Mouse (Mus musculus) cerebellum, adult 9-11 months (tissue): ENCODE data around the gene Gnat2.

Source experiments
- DNase-seq: peaks from one replicate; pipeline ENCODE4 v3.0.0; 2022

Gnat2 gene

DNA sequence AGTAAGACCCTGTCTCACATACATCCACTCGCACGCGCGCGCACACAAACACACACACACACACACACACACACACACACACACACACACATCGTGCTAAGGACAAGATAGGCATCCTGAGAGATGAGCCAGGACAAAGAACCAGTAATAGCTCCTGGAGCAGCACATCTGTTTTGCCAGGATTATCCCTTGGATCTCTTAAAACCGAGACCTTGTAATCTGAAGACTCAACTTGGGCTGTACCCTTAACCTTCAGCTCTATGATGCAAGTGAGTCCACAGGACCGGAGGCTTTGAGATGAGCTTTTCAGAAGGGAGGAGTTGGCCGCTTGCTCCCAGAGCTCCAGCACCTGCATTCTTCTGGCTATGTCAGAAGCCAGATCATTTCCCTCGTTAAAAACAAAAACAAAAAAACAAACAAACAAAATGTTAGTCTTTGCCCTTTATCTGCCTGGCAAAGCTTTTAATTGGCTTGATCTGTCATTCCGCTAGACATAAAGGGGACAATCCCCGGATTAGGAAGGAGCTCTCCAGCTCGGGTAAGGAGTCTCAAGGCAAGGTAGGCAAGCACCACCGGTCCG, at the start of gene Gnat2:
Gnat2 (plus strand) TSS at position 254 of the 580 bp plus-strand sequence.
- no peak for DNase-seq

DNA sequence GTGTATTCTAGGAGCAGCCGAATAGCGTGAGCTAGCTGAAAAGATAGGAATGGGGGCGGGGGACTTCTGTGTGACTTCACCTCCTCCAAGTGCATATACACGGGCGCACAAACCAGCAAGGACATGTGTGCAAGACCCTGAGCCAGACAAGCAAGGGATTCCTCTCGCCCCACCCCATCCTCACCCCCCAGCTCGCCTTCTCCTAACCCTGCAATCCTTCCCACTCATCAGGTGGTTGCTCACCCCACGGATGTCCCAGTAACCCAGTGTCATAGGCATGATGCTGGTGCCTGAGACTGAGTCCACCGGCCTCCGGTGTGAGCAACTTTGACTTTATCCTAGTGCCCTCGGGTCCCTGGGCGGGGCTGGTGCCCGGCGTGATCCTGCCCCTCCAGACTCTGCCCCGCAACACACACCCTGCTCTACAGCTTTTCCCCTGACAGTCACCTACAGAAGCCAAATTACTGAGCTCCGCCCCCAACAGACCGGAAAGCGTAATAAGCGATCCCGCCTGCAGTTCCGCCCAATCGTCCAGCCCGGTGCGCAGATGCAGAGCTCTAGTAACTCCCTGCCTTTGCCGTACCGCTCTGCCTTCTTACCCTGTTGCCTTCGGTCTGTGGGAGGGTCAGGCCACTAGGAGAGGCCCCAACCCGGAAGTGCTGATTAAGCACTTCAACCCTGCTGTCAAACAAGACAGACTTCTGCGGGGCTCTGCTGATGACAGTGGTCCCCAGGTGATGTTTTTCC, 48.0 kb upstream of the Gnat2 start, which contains the start of gene Gstm4:
Gstm4 (minus strand) TSS at position 501 of the 747 bp plus-strand sequence.
- DNase-seq, result peak; percentile 88

DNA sequence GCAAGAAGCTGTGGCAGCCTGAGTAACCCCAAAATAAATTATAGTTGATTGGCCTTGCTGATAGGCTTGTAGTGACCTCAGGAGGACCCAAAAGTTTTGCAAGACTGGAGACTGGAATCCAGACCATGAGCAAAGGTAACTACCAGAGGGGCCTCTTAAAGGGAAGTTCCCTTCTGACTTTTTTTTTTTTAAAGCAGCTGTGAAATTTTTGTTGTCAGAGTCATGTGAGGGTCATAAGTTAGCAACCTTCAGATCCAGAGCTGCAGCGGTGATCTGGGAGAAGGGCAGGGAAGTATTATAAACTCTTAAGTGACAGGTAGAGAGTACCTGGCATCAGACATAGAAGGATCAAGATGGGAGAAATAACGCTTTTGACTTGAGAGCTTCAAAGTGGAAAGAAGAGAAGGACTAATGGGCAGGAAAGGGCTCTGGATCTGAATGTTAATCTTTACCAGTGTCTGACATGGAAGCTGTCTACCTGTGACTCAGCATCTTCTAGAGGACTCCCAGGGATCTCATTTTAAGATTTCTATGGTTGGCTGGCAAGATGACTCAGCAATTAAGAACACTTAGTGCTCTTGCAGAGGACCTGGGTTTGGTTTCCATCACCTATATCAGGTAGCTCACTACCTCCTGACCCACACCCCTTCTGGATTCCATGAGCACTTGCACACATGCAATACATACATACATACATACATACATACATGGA, 45.5 kb upstream of the Gnat2 start:
- DNase-seq, result no peak

DNA sequence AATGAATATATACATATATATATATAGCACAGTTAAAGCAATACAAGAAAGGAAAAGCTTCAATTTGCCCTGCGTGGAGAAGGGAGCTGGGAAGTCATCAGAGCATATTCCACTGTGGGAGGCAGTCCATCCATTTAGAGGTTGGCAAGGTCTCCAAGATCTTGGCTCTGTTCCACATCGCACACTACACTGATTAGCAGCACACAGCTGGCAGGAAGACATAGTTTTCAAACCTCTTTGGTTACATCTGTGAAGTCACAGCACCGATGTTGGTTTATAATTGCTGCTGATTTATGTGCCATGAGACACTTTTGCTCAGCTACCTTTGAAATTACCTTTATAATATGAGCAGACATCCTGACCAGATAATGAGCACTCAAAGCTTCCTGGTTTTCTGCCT, 44.3 kb upstream of the Gnat2 start:
- no peak for DNase-seq

DNA sequence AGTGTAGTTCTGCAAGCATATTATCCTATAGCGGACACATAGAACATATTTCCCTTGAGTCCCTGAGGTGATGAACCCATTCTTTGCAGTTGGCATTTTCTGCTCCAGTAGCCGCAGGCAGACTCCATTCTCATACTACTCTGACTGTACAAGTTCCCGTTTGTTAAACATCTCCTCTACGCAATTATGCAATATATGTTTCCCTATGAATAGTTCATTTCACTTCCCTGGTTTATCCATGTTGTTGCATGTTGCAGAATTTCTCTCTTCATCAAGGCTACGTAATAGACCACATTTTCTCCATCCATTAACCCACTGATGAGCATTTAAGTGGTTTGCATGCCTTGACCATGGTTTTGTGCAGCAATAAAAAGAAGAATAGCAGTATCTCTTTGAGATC, 42.1 kb upstream of the Gnat2 start:
- no peak for DNase-seq

DNA sequence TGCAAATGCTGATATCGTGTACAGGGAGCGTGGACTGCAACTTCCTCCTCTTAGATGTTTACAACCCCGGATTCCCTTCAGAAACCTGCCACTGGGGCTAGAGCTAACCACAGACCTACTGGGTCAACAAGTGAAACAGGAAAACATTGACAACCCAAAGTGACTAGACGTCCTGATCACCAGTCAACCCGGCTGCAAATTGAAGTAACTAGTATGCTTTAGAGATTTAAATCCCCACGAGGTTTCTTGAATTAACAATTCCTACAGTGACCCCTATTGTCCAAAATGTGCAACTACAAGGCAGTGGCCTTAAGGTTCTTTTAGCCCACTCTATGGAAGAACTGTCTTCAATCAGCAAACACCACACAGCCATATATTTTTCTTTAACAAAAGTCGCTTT, 31.2 kb upstream of the Gnat2 start:
- no peak for DNase-seq

DNA sequence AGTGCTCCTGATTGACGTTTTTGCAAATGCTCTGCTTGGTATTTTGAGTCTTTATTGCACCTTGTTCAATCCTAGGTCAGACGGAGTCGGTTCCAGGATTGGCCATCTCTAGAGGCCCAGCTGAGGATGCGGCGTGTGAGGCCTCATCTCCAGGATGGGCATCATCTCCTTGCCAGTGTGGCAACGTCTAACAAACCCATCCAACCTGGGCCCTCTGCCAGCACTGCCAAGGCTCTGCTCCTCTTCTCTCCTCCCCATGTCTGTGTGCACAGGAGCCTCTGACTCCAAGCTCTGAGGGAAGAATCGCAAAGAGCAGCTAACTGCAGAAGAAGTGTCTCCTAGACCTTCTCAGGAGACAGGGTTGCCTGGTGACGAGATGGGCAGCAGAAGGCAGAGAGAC, 29.9 kb upstream of the Gnat2 start:
- DNase-seq, result no peak

DNA sequence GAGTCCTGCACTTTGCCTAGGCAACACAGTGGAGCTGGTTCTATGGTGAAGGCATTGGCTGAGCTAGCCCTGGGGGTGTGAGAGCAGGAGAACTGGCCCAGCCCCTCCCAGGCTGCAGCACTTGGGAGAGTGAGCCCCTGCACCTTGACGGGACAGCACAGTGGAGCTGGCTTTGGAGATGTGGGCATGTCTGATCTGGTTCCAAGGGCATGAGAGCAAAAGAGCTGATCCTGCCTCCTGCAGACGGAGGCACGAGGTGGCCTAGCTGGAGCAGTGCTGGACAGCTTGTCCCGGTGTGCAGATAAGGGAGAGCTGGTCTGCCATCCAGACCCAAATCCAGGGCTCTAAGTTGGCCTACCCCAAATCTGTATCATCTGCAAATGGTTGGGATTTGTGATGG, 27.9 kb upstream of the Gnat2 start:
- DNase-seq, result no peak

DNA sequence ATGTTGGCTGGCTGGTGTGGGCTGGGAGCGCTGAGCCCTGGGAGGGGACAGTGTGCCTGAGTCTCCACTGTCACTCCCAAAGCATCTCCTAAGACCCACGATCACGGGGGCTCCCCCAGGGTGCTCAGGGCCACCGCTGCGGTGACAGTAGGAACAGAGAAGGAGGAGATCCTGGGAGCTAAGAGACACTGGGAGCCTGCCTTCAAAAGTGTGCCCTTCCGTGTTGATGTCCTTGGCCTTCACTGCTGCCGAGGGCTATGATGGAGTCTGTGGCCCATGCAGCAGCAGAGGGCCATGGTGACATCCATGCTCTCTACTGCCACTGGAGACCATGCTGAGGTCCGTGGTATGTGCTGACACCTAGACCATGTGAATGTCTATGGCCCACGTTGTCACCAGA, 27.0 kb upstream of the Gnat2 start:
- no peak for DNase-seq

DNA sequence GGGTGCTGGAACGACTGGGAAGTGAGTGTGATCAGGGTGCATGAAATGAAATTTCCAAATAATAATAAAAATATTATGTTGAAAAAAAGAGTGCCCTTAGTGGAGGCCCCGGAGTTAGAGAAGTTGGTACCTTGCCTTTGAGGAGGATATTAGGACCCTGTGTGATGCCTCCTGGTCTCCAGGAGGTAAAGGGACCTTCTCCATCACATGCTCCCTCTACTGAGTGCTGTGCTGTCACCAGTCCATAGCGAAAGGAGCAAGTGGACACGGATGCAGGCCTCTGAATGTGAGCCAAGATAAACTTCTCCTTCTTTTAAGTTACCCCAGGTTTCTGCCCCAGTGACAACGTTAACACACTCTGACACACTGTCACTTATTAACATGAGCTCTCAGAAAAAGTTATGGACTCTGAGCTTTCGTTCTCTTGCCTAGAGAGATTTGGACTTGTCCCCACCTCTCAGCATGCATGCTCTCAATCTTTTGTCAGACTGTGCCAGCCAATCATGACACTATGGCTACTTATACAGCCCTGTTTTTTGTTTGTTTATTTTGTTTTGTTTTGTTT, 25.1 kb upstream of the Gnat2 start:
- DNase-seq, result no peak

DNA sequence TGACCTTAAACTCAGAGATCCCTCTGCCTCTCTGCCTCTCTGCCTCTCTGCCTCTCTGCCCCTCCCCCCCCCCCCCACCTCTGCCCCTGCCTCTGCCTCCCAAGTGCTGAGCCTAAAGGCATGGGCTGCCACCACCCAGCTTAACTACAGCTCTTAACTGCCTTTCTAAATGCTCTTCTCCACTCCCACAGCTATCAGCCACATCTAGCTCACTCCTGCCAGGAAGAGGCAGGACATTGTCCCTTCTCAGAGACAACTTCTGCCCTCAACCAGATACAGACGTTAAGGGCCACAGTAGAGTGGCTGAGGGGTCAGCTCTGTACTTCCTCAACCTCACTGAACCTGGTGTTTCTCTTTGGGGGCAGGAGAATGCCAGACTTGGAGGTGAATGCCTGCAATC, 23.8 kb upstream of the Gnat2 start:
- no peak for DNase-seq

DNA sequence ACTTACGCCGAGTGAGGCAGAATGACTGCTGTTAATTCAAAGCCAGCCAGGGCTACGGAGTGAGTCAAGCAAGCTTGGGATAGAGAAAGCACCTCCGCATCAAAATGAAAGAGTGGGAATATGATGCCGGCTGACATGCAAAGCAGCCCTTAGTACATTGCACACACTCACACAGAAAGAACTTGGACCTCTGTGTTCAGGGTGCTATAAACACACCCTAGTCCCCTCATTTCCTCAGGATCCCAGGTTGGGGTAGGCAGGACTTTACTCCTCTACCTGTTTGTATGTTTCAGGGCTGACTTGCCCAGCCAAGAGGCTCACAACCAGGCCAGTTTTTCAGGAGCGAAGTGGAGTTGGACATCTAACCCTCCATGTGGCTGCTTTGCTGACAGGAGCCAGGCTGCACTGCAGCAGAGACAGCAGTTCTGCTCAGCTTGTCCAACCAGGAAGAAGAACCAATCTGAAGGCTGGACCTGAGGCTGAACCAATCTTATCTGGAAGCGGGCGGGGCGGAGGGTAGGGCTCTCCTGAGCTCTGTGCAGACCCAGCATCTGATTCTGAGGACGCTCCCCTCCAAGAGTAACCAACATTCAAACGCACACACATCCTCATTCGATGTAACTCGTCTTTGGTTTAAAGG, 23.2 kb upstream of the Gnat2 start:
- no peak for DNase-seq

DNA sequence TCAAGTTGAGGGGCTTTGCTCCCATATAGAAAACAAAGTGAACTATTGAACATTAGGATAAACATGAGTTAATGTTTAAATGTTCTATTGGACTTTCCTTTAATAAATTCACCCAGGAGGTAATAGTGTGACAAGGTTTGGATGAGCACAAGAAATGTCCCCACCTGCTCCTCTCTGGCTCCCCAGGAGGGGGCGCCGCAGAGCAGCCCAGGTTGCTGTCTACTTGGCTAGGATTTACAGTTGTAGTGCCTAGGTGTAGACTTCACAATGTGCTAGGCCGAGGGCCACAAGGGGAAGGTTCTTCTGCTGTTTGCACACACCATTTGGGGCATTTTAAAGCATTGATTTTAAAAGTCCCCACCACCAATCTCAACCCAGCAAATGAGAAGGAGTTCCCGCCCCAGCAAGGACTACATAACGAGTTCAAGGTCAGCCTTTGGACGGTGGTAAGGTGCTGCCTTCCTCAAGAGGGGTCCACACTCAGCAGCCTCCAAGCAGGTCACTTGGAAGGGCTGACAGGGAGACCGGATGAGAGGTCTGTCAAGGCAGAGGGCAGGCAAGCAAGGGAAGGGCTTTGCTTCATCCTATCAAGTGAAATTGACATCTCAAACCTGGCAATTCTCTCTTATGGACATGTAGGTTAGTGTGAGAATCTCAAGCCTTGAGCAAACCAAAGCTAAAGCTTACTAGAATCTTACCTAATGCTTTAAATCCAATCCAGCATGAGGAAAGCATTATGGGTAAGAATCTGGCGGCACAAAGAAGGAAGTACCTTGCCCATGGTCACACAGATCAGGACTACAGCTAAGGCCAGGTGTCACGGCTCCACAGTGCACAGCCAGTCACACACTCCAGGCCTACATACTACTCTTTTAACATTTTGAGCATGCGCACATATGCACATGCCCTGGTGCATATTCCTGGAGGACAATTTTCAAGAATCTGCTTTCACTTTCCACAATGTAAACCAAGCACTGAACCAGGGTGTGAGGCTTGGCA, 22.0 kb upstream of the Gnat2 start:
- peak; percentile 62 for DNase-seq

DNA sequence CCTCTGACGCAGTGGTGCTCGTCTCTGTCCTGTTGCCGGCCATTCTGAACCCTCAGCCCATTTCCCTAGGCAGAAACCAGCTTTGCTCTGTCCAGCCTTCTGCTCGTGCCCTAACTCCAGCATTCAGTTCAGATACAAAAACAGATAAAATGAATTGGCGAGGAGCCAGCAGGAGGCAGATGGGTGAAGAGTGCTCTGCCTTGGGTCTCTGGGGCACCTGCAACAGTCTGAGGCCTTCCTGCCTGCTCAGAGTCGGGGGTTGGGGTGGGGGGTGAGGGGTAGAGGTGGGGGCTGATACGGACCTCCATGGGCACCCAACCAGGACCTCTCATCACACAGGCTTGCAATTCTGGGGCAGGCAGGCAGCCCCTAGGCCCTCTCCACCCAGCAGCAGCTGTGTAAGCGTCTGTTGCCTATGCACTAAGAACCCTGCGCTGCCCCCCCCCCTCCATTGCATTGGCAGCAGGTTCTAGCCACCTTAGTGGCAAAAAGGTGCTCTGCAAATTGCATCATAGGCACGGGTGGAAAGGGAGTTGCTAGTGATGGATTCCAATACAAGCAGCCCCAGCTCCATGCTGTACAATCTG, 19.5 kb upstream of the Gnat2 start:
- DNase-seq, result peak; percentile 42

DNA sequence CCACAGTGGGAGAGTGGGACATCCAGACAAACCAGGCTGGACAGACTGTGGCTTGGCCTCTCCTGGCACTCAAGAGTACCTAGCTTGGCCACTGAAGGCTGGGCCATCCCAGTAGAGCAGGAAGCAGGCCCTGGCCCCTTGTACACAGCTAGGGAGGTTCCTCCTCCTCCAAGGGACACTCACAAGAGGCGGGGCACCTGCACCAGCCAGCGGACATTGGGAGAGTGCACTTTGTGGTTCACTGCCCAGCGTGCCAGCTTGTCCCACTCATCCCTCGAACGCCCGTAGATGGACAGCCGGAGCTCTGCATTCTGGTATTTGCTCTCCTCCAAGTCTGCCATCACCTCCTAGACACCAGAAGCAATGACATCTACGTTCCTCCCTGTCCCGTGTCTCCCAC, 15.8 kb upstream of the Gnat2 start:
- DNase-seq, result no peak

DNA sequence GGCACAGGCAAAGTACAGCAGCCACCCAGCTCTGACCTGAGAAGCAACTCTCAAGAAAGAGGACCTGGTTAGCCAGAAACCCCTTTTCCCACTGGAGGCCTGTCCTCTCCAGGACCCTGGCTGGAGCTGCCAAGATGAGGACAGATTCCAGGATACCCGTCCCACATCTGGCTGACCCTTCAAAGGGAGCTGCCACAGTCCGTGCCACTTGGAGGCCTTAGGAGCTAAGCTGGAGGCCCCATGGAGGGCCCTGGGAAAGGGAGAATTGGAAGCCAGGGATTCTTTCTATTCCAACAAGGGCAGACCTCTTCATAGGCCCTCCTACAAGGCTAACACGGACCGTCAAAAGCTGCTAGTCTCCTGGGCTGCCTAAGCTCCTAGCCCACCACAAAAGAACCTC, 10.9 kb upstream of the Gnat2 start:
- no peak for DNase-seq

DNA sequence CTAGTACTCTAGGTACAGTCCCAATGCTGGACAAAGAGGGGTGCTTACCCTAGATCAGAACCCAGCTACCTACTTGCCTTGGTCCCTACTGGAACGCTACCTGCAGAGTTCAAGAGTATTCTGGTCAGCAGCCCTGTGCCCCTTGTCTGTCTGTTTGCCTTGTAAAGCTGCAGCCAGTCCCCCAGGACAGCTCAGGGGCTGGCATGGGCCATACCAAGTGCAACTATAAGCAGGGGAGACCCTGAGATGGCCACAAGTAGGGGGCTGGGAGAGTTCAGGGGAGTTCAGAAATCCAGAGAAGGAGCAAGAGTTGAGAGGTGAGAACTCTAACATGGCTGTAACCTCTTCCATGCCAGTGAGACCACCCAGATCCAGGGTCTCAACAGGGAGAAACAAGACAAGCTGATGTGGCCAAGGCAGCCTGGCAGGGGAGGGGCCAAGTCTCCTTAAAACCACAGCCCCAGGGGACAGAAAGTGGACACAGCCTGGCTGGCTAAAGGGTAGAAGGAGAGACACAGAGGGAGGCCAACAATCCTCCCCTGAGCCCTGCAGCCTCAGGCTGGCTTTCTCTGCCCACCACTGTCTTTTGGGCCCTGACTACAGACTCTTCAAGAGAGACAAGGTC, 10.2 kb upstream of the Gnat2 start:
- no peak for DNase-seq

DNA sequence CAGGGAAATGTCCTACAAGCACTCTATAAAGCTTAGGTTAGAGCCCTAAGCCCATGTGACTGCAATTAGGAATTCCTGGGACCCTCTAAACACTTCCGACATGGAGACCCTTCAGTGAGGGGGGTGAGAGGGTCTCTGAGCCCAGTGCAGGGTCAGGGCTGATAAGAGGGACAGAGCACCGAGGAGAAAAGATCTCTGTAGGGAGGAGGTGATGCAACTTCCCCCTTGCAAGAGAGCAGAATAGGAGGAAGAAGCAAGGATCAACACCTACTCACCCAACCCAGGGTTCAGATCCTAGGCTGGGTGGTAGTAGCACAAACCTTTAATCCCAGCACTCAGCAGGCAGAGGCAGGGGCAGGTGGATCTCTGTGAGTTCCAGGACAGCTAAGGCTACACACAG, 9.4 kb upstream of the Gnat2 start:
- no peak for DNase-seq

DNA sequence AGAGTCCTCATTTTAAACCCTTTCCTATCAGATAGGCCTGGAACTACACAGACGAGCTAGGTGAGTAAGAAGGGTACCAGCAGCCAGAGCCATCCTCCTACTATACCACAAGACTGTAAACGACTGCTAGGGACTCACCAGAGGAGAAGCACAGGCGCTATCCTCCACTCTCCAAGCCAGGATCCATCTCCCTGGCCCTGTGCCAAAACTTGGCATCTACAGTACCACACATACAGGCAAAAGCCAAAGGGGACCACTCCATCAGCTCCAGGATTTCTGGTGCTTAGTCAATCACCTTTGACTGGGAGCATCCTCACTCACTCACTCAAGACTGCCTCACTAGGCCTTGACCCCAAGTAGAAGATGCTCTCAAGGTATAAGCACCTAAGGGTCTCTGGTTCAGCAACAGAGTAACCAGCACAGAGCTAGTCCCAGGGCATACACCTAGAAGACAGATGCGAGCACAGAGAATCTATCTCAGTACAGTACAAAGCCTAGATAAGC, 8.6 kb upstream of the Gnat2 start:
- peak; percentile 61 for DNase-seq

DNA sequence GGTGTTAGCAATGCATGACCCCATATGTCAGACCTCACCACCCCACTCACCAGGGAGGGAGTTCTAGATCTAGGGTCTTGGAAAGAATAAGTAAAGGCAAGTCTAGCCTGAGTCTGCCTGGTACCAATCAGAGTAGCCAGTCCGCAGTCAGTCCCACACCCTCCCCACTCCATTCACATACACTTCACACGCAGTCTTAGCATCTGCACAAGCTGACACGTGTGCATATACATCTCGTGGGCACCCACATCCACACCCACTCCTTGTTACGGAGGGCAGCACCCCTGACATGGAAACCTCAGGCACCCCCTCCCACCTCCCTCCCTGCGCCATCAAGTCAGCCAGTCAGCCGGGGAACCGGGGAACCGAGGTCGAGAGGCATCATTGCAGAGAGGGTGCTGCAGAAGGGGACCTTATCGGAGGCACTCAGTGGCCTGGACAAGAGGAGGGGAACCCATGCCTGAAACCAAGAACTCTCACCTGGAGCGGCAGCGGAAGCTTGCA, 7.8 kb upstream of the Gnat2 start:
- DNase-seq, result no peak

DNA sequence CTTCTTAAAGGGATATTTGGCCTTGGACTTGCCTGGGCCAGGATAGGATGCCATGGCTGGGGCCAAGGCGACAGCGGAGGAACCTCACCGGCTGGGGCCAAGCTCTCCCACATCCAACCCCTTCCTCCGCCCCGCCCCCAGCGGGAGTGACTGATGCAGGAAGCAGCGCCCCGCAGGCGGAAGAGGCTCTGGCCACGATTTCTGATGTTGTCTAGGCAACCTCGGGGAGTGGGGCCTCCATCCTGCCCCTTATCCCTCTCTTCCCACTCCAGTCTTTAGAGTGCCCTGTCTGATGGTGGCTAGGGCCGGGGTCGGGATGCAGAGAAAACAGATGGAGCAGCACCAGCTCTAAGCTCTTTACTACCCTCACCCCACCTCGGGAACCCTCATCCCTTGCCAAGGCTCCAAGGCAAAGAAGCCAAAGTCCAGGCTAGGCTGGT, 7.3 kb upstream of the Gnat2 start:
- peak; percentile 95 for DNase-seq
